Mouse (Mus musculus): Measurements from ENCODE around the gene Bhlhe41. TPM values are rescaled to one million over a fixed set of nuclear protein-coding genes. Genes with fewer than 3 reads are reported as not detected.
A peak's percentile ranks its signal among the peaks of the same experiment; 100 is the strongest.

The Bhlhe41 gene
- polyA plus RNA-seq, 1 experiment from 2014 or later, result 0.22 TPM

DNA sequence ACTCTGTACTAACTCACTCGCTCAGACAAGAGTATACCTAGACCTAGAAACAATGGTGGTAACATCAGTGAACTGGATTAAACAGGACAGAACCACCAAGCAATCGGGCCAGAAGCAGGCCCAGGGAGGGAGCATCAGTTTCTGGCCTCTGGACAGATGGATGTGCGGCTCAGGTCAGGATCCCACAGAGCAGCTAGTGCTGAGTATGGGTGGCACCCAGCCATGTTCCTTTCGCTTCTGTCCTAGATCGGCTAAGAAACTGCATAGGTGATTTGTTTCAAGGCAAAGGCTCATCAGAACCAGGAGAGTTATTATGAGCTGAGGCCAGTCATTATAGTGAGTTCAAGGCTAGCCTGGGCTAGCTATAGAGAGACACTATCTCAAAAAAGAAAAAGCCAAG, 38.8 kb upstream of the Bhlhe41 start:
- H3K4me3 ChIP-seq (ENCODE audit: low read depth, low read length), result no peak overlapping the region
- no peak overlapping the region for H3K27ac ChIP-seq (ENCODE audit: low read depth)
- no peaks in the 10 kb centered on the region for H3K27me3 ChIP-seq (ENCODE audit: insufficient read depth, low read length)
- no peaks in the 10 kb centered on the region for H3K9me3 ChIP-seq (ENCODE audit: low read length)
- H3K4me2 ChIP-seq (ENCODE audit: low read depth, low read length), result no peak overlapping the region
- H3K4me1 ChIP-seq (ENCODE audit: insufficient read depth), result no peaks in the 10 kb centered on the region
- H3K9ac ChIP-seq (replicated peaks), result no peak overlapping the region
- DNase-seq (no peak), ATAC-seq (no peak)
- TF ChIP-seq EP300 (IDR thresholded peaks at IDR 0.05; ENCODE audit: low read depth) (no peak), CTCF (IDR thresholded peaks at IDR 0.05; ENCODE audit: low read depth) (no peak)
- H3K36me3 ChIP-seq (replicated peaks; ENCODE audit: insufficient read depth, low read length), result no peaks in the 10 kb centered on the region
- 88% methylated on average over 5 of the region's 5 CpGs for WGBS (ENCODE audit: insufficient replicate concordance)

DNA sequence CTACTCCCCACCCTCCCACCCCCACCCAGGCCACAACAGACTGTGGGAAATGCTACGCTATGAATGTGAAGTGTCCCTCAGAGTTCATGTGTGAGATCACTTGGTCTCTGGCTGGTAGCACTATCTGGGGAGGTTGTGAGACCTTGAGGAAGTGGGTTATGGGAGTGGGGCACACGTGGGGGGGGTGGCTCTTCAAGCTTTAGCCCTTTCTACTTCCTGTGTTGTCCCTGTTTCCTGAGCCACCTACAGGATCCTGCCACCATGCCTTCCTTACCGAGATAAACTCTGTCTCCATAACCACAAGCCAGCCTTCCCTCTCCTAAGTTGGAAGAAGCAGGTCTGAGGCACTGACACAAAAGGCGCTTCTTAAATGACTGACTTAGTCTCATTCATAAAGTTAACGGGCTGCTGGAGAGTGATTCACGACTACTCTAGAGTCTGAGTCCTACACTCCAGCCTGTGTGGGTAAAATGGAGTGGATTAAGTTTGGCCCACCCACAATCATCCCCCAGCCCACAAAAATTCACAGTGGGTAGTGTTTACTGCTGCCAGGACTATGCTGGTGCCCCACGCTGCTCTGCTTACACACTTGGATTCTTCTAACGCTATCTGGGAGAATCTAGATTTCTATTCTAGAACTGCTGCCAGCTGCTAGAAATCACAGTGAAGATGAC, 29.4 kb upstream of the Bhlhe41 start:
- no peak for DNase-seq
- ATAC-seq, result peak; percentile 35; the same call in 1 of the 2 replicates
- WGBS (ENCODE audit: insufficient replicate concordance), result 44% methylated on average over 8 of the region's 8 CpGs
- Histone ChIP-seq H3K27ac (ENCODE audit: low read depth) (peak overlapping the region; percentile 48; the same call in 1 of the 2 replicates), H3K9ac (replicated peaks) (no peak overlapping the region), H3K27me3 (ENCODE audit: insufficient read depth, low read length) (no peaks in the 10 kb centered on the region), H3K9me3 (ENCODE audit: low read length) (no peaks in the 10 kb centered on the region), H3K4me1 (ENCODE audit: insufficient read depth) (no peaks in the 10 kb centered on the region), H3K36me3 (replicated peaks; ENCODE audit: insufficient read depth, low read length) (no peaks in the 10 kb centered on the region), H3K4me3 (ENCODE audit: low read depth, low read length) (no peak overlapping the region), H3K4me2 (ENCODE audit: low read depth, low read length) (no peak overlapping the region)
- TF ChIP-seq CTCF (IDR thresholded peaks at IDR 0.05; ENCODE audit: low read depth) (no peak), EP300 (IDR thresholded peaks at IDR 0.05; ENCODE audit: low read depth) (no peak)

DNA sequence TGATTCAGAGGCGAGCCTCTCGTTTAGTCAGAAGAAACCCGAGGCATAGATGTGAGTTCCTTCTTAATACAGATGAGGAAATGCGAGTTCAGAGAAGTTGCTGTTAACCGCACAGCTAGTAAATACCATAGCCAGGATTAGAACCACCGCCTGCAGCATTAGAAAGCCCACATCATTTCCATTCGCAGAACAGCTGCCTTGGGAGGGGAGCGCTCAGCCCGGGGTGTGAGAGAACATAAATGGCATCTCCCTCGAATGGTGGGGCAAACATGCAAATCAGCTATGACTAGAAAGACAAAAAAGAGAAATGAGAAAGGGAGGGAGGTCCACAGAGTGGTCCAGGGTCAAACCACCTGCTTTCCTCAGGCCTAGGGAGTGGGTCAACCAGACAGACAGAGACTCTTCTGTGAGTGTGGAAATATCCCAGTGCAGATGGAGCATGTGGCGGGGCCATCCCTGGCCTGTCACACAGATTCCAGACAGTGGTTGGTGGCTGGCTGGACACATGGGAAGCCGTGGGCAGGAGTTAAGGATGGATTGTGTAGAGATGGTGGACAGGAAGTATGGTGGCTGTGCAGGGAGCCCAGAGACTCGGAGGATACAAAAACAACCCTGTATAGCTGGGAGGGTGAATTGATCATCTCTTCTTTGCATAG, 28.1 kb upstream of the Bhlhe41 start:
- no peak for TF ChIP-seq EP300 (IDR thresholded peaks at IDR 0.05; ENCODE audit: low read depth)
- H3K9me3 ChIP-seq (ENCODE audit: low read length), result no peaks in the 10 kb centered on the region
- DNase-seq (peak; percentile 34), ATAC-seq (peak; percentile 43; the same call in 1 of the 2 replicates)
- no peak overlapping the region for H3K4me3 ChIP-seq (ENCODE audit: low read depth, low read length)
- H3K27me3 ChIP-seq (ENCODE audit: insufficient read depth, low read length), result no peaks in the 10 kb centered on the region
- H3K4me1 ChIP-seq (ENCODE audit: insufficient read depth), result no peaks in the 10 kb centered on the region
- no peak overlapping the region for H3K9ac ChIP-seq (replicated peaks)
- no peak overlapping the region for H3K4me2 ChIP-seq (ENCODE audit: low read depth, low read length)
- 55% methylated on average over 13 of the region's 13 CpGs for WGBS (ENCODE audit: insufficient replicate concordance)
- no peaks in the 10 kb centered on the region for H3K36me3 ChIP-seq (replicated peaks; ENCODE audit: insufficient read depth, low read length)
- H3K27ac ChIP-seq (ENCODE audit: low read depth), result 0 out of 2 replicates have a peak overlapping the region, but pooled peaks have one; percentile 48

DNA sequence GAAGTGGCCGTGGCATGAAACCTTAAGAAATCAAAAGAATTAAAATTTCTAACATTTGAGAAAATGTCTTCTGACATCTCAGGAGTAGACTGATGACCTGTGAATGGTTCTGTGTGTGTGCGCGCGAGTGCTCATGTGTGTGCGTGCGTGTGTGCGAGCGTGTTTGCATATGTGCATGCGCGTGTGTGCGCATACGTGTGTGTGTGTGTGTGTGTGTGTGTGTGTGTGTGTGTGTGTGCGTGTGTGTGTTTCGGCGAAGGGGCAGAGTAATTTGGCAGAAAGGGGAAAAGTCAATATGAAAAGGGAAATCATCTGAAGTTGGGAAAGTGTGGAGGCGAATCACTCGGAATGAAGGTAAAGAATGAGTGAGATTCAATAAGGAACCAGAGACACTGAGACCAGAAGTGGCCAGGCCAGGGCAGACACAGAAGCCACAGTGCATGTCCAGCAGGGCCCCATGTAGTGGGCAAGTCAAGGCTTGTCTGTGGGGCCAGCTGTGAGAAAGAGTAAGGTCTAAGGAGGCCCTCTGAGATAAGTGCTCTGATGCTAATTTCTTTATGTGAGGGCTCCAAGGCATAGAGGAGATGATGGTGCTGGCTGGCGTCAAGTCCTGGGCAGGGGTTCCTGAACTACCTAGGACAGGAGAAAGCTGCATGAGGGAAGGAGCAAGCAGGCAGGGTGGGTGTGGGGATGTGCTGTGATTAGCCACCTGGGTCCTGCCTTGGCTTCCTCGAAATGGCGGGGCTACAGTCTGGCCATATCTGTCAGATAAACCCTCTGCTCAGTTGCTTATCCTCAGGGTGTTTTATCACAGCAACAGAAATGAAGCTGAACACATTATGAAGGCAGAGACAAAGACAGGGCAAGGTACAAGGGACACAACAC, 27.3 kb upstream of the Bhlhe41 start:
- DNase-seq, result no peak
- WGBS (ENCODE audit: insufficient replicate concordance), result 90% methylated on average over 20 of the region's 20 CpGs
- ATAC-seq, result no peak

DNA sequence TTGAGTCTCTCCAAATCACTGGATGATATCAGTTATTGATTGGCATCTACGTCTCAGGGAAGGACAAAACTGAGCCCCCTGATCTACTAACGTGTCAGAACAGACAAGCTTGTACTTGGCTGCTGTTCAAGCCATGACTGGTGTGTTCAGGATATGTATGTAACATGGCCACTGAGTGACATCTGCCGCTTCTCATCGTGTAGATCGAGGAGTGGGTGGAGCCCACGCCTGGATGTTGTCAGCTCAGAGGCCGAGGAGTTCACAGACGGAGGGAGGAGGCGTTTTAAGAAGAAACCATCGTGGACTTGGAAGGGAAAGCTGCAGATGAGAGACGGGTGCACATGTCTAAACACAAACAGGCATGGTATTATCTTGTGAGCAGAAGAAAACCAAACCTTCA, 26.6 kb upstream of the Bhlhe41 start:
- no peak overlapping the region for H3K4me3 ChIP-seq (ENCODE audit: low read depth, low read length)
- H3K9ac ChIP-seq (replicated peaks), result no peak overlapping the region
- no peak overlapping the region for H3K4me2 ChIP-seq (ENCODE audit: low read depth, low read length)
- no peak overlapping the region for H3K27ac ChIP-seq (ENCODE audit: low read depth)
- H3K27me3 ChIP-seq (ENCODE audit: insufficient read depth, low read length), result no peaks in the 10 kb centered on the region
- no peaks in the 10 kb centered on the region for H3K4me1 ChIP-seq (ENCODE audit: insufficient read depth)
- ATAC-seq, result no peak
- TF ChIP-seq CTCF (IDR thresholded peaks at IDR 0.05; ENCODE audit: low read depth) (no peak), EP300 (IDR thresholded peaks at IDR 0.05; ENCODE audit: low read depth) (no peak)
- 79% methylated on average over 11 of the region's 11 CpGs for WGBS (ENCODE audit: insufficient replicate concordance)
- DNase-seq, result no peak
- no peaks in the 10 kb centered on the region for H3K36me3 ChIP-seq (replicated peaks; ENCODE audit: insufficient read depth, low read length)
- H3K9me3 ChIP-seq (ENCODE audit: low read length), result no peaks in the 10 kb centered on the region

More for the DNA sequence above, 27.3 kb upstream of the Bhlhe41 start:
- Histone ChIP-seq H3K4me1 (ENCODE audit: insufficient read depth) (no peaks in the 10 kb centered on the region), H3K36me3 (replicated peaks; ENCODE audit: insufficient read depth, low read length) (no peaks in the 10 kb centered on the region), H3K9me3 (ENCODE audit: low read length) (no peaks in the 10 kb centered on the region), H3K4me2 (ENCODE audit: low read depth, low read length) (no peak overlapping the region), H3K27ac (ENCODE audit: low read depth) (peak overlapping the region; percentile 18; the same call in 1 of the 2 replicates), H3K4me3 (ENCODE audit: low read depth, low read length) (no peak overlapping the region), H3K27me3 (ENCODE audit: insufficient read depth, low read length) (no peaks in the 10 kb centered on the region), H3K9ac (replicated peaks) (no peak overlapping the region)
- TF ChIP-seq EP300 (IDR thresholded peaks at IDR 0.05; ENCODE audit: low read depth) (no peak), CTCF (IDR thresholded peaks at IDR 0.05; ENCODE audit: low read depth) (no peak)

DNA sequence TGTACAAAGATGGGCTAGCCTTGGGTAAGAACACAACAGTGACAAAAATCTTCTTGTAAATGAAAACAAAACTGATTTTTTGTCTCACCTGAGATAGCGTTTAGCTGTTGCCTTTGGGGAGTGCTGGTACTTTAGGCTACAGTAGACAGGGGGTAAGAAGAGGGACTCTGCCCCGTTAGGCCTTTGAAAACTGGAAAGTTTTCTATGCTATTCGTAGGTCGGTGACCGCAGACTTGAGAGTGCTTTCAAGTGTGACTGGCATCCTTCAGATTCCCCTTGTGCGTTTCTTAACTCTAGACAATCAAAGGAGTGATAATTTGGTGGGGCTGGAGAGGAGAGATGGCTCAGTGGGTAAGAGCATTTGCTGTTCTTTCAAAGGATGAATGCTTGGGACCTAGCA, 22.4 kb upstream of the Bhlhe41 start:
- ATAC-seq, result no peak
- WGBS (ENCODE audit: insufficient replicate concordance), result 79% methylated on average over 6 of the region's 6 CpGs
- no peaks in the 10 kb centered on the region for H3K4me1 ChIP-seq (ENCODE audit: insufficient read depth)

More for the DNA sequence above, 22.4 kb upstream of the Bhlhe41 start:
- Histone ChIP-seq H3K27ac (ENCODE audit: low read depth) (no peak overlapping the region), H3K36me3 (replicated peaks; ENCODE audit: insufficient read depth, low read length) (no peaks in the 10 kb centered on the region), H3K9me3 (ENCODE audit: low read length) (no peaks in the 10 kb centered on the region), H3K4me2 (ENCODE audit: low read depth, low read length) (no peak overlapping the region), H3K27me3 (ENCODE audit: insufficient read depth, low read length) (no peaks in the 10 kb centered on the region), H3K9ac (replicated peaks) (no peak overlapping the region), H3K4me3 (ENCODE audit: low read depth, low read length) (no peak overlapping the region)
- no peak for TF ChIP-seq EP300 (IDR thresholded peaks at IDR 0.05; ENCODE audit: low read depth)
- TF ChIP-seq CTCF (IDR thresholded peaks at IDR 0.05; ENCODE audit: low read depth), result no peak
- no peak for DNase-seq

Data from liver, postnatal 0 days (tissue).